Mouse (Mus musculus): ENCODE results near the gene Trappc12.

GRCm38 (mm10) chr12:28686199-28686879 lies 63.9 kb downstream of the Trappc12 start:
- TF ChIP-seq ZNF384 (IDR thresholded peaks at IDR 0.05; ENCODE audit: low read depth, low read length), result no peak
- no peak for TF ChIP-seq MAFK (IDR thresholded peaks at IDR 0.05; ENCODE audit: insufficient read depth, low read depth, low read length)
- TF ChIP-seq CHD2 (IDR thresholded peaks at IDR 0.05; ENCODE audit: low read depth, low read length), result no peak
- no peak for TF ChIP-seq ZC3H11A (IDR thresholded peaks at IDR 0.05; ENCODE audit: borderline replicate concordance, low read depth, low read length)
- TF ChIP-seq HCFC1 (IDR thresholded peaks at IDR 0.05; ENCODE audit: borderline replicate concordance, insufficient read depth, low read length), result no peak

Data from ES-E14 (cell line).